Mouse (Mus musculus) E14TG2a.4 (cell line): ENCODE measurements around the gene Slc25a39.

Experiments used
- CTCF ChIP-seq: conservative IDR thresholded peaks from 2 replicates; pipeline ENCODE4 v1.5.1; 2014; ENCODE audit warnings: low read length
- NANOG ChIP-seq: IDR thresholded peaks from 2 replicates; pipeline ENCODE4 v1.6.1; 2014; ENCODE audit warnings: borderline replicate concordance, low read length, mixed read lengths
- POU5F1 ChIP-seq: IDR thresholded peaks from 2 replicates; pipeline ENCODE4 v1.6.1; 2014; ENCODE audit warnings: low read length, borderline replicate concordance

DNA sequence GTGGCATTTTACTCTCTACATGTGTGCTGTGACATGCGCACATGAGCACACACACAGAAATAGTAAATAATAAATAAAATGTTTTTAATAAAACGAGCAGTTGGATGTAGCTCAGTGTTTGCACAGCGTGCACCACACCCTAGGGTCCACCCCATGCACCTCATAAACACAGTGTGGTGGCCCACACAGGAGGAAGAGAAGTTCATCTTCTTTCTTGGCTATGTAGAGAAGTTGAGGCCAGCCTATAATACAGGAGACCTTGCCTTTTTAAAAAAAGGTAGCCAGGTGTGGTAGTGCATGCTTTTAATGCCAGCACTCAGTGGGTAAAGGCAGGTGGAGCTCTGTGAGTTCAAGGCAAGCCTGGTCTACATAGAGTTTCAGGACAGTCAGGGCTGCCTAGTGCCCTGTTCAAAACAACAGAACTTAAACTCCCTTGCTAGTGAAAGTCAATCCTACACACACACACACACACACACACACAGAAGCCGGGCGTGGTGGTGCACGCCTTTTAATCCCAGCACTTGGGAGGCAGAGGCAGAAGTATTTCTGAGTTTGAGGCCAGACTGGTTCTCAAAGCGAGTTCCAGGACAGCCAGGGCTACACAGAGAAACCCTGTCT, 33.5 kb downstream of the Slc25a39 start:
- no peak for TF ChIP-seq CTCF
- TF ChIP-seq NANOG: no peak
- no peak for TF ChIP-seq POU5F1
